Mouse (Mus musculus) bone marrow, adult 2 months (tissue): ENCODE results near the gene Map7. TPM values are rescaled to one million over a fixed set of nuclear protein-coding genes. Genes with fewer than 3 reads are reported as not detected.

Experiments used
- H3K27ac ChIP-seq: fragments of 200-500 bp; 2 replicates; pipeline ENCODE4 v1.5.1; 2012; ENCODE audit warnings: low read depth, mild to moderate bottlenecking, control low read depth, inconsistent platforms, low read length; ENCODE audit not compliant: control insufficient read depth, poor library complexity, insufficient read depth
- H3K4me1 ChIP-seq: fragments of 200-500 bp; 2 replicates; pipeline ENCODE4 v1.6.1; 2011; ENCODE audit warnings: low read length; ENCODE audit not compliant: control insufficient read depth, insufficient read depth
- H3K4me3 ChIP-seq: fragments of 200-500 bp; replicated peaks from 2 replicates; pipeline ENCODE3; 2011; ENCODE audit warnings: mild to moderate bottlenecking, low read depth, low read length, control low read depth; ENCODE audit not compliant: control insufficient read depth
- CTCF ChIP-seq: fragments of 200-500 bp; IDR thresholded peaks from 2 replicates; pipeline ENCODE4 v1.5.1; 2011; ENCODE audit warnings: low read length, control low read depth; ENCODE audit not compliant: control insufficient read depth, insufficient read depth
- POLR2A ChIP-seq: fragments of 200-500 bp; IDR thresholded peaks from 2 replicates; pipeline ENCODE4 v1.6.1; 2011; ENCODE audit warnings: low read depth, mild to moderate bottlenecking, control low read depth, low read length, borderline replicate concordance; ENCODE audit not compliant: control insufficient read depth
- WGBS: fragments of 180-500 bp; shearing (Covaris S2); methylation state at CpG from one replicate; pipeline ENCODE4 v1.1.7; 2018; 5-methylcytosine and 5-hydroxymethylcytosine counted together
- polyA plus RNA-seq: library from polyadenylated mRNA; stranded (reverse); fragments of >200 nt; gene quantifications from 2 replicates; pipeline ENCODE4 v1.2.4, GENCODE M21; 2011; ENCODE audit warnings: low replicate concordance; ENCODE audit not compliant: missing spikeins, insufficient read depth, insufficient read length

Map7 gene
- polyA plus RNA-seq, 1 experiment, result 17.3 TPM

DNA sequence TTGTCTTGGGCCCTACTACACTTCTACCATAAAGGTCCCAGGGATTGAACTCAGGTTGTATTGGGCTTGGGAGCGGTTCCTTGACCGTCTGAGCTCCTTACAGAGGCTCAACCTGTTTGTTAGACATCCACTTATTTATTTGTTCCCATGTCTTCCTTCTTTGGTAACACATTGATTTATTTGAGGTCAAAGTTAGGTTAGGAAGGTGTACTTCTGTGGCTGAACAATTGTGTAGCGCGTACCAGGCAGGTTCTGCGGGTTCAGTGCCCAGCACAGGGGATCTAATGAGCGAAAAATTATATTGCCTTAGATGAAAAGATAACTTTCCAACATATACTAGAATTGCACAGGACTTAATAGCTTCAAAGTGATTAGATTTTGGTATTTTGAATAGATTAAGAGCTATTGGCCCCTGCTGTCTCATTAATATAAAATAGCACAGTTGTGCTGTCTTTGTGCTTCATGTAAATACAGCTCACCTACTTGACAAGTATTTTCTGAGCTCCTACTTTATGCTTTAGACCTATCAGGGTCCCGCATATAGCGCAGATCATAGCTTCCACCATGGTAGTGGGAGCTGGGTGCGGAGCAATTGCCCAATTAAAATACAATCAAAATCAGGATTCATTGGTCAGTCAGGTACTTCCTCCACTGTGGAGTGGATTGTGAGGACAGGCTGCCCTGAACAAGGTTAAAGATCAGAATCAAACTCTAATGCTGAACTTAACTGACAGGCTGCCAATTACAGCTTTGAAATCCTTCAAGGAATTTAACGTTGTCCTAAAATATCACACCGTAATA, 162.9 kb downstream of the Map7 start:
- WGBS, result 47% methylated on average over 11 of the region's 11 CpGs
- TF ChIP-seq CTCF (no peak), POLR2A (no peak)
- peak overlapping the region; percentile 80 for H3K4me3 ChIP-seq
- no peaks in the 10 kb centered on the region; the same call in 1 of the 2 replicates for H3K4me1 ChIP-seq
- H3K27ac ChIP-seq, result peak overlapping the region; percentile 99; the same call in 1 of the 2 replicates

DNA sequence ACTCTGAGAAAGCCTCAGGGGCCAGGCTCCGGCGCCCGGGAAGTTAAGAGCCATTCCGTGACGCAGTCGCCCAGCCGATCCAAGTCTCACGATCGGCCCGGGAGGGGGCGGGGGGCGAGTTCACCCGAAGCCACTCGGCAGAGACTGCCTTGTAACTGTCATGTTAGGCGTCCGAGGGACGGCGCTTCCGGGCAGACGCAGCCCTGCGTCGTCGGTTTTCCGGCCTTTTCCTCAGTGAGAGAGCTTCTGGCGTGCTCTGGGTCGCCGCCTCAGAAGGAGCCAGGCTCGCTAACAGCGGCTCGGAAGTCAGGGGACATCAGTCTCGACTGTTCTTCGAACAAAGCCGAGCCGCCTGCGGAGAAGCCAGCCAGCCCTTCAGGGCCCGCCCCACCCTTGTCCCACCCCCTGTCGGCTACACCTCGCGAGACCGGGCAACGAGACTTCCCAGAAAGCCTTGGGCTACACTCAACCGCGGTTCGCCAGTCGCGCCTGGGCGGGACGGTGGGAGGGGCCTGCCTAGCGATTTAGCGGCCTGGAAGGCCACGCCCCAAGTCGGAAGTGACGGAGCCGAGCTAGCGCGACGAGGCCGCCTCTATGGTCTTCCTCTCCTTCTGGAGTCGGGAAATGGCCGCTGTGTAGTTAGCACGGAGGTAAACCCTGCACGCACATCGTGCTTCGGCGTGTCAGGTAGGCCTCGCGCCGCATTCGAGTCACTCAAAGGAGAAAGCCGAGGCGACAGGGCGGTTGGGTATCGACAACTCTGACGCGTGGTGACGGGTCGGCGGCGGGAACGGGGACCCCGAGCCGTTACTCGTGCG, 163.9 kb downstream of the Map7 start, which contains the start of gene Bclaf1:
Bclaf1 (plus strand) TSS at position 552 of the 818 bp plus-strand sequence.
- peak within 1 kb of the TSS; percentile 94 for H3K4me3 ChIP-seq
- TF ChIP-seq CTCF (peak; percentile 4; the same call in 1 of the 2 replicates), POLR2A (peak; percentile 92)
- peak within 1 kb of the TSS; percentile 99 for H3K27ac ChIP-seq
- under 1% methylated on average over 84 of the region's 84 CpGs for whole genome bisulfite sequencing
- no peaks in the 10 kb centered on the region; the same call in 1 of the 2 replicates for H3K4me1 ChIP-seq

DNA sequence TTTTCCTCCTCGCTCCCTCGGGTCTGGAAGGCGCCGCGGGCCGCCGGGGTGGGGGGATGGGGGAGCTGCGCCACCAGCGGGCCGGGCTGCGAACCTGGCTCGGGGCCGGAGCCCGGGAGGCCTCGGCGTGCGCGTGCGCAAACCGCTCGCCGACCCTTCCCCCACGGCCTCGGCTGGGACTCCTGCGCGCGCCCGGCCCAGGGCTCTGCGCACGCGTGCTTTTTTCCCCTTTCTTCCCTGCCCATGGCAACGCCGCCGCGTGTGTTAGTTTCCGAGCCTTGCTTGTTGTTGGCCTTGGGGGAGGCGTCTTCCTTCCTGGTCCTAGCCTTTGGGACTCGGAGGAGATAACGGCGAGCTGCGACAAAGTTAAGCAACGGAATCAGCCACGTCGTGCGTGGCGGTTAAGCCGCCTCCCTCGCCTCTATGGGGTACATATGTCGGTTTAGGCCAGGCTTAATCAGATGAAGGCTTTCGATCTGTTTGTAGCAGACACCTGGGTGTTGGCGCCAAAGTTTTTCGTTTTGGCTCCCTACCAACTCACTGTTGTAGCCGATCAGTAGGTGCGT, 164.5 kb downstream of the Map7 start:
- Histone ChIP-seq H3K4me1 (no peaks in the 10 kb centered on the region; the same call in 1 of the 2 replicates), H3K27ac (peak overlapping the region; percentile 98), H3K4me3 (peak overlapping the region; percentile 94)
- TF ChIP-seq CTCF, result no peak
- WGBS, result under 1% methylated on average over 53 of the region's 54 CpGs

DNA sequence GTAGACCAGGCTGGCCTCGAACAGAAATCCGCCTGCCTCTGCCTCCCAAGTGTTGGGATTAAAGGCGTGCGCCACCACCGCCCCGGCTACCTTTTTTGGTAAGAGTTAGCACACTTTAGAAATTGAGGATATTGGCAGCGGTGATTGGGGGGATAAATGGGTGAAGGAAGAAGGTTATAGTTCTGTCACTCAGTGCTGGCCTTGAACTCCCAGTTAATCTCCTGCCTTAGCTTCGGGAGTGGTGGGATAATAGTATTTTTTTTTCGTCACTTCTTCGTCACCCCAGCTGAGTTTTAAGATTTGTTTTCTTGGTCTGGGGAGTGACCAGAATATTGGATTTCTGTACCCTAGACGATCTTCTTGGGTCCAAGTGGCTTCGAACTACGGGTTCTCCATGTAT, 165.2 kb downstream of the Map7 start:
- Histone ChIP-seq H3K27ac (peak overlapping the region; percentile 36; the same call in 1 of the 2 replicates), H3K4me3 (peak overlapping the region; percentile 62), H3K4me1 (no peaks in the 10 kb centered on the region; the same call in 1 of the 2 replicates)
- 29% methylated on average over 13 of the region's 13 CpGs for WGBS
- TF ChIP-seq CTCF (no peak), POLR2A (no peak)

DNA sequence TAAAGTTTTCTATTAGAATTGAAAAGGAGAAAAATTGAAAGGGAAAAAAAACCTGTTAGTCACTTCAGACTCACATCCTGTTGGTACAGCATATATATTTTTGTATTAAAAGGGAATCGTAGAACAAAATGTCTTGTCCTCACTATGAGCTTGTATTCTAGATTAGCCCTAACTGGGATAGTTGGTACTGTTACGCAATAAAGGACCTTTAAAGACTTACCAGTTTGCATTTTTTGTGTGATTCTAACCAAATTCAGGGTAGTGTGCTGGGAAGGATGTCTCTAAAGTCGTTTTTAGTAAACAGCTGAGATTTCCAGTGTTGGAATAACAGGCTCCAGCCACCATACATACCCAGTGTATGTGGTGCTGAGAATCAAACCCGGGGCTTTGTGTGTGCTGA, 165.7 kb downstream of the Map7 start:
- 33% methylated on average over 4 of the region's 4 CpGs for WGBS

DNA sequence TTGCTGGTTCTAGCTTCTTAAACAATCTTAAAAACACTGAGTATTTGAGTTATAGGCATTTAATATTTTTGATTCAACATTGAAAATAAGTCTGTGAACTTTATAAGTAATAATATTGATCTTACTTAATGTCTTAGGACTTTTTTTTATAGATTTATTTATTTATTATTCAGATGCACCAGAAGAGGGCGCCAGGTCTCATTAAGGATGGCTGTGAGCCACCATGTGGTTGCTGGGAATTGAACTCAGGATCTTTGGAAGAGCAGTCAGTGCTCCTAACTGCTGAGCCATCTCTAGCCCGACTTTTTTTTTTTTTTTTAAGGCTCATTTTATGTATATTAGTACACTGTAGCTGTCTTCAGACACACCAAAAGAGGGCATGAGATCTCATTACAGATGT, 166.5 kb downstream of the Map7 start:
- H3K4me1 ChIP-seq, result no peaks in the 10 kb centered on the region; the same call in 1 of the 2 replicates
- TF ChIP-seq CTCF (0 out of 2 replicates have a peak, but pooled peaks have one; percentile 9), POLR2A (no peak)
- WGBS, result 22% methylated on average over 2 of the region's 2 CpGs
- no peak overlapping the region for H3K4me3 ChIP-seq
- H3K27ac ChIP-seq, result no peak overlapping the region

More for the DNA sequence above, 165.7 kb downstream of the Map7 start:
- peak overlapping the region; percentile 15 for H3K4me3 ChIP-seq
- TF ChIP-seq CTCF (no peak), POLR2A (no peak)
- no peak overlapping the region for H3K27ac ChIP-seq
- H3K4me1 ChIP-seq, result no peaks in the 10 kb centered on the region; the same call in 1 of the 2 replicates

DNA sequence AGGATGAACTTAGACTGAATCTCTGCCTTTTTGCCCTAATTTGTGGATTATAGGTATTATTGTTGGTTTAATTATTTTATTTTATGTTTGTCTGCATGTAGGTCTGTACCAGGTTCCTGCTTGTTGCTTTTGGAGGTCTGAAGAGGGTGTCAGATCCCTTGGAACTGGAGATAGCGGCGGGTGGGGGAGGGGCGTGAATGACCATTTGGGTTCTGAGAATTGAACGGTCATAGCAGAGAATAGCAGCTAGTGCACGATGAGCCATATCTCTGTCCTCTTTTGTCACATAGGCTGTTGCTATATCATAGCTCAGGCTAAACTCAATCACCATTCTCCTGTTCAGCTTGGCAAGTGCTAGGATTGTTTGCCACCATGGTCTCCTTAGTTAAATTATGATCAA, 169.2 kb downstream of the Map7 start:
- Histone ChIP-seq H3K4me1 (no peaks in the 10 kb centered on the region), H3K4me3 (no peak overlapping the region), H3K27ac (no peak overlapping the region)
- WGBS, result 70% methylated on average over 5 of the region's 5 CpGs
- TF ChIP-seq CTCF (no peak), POLR2A (no peak)

DNA sequence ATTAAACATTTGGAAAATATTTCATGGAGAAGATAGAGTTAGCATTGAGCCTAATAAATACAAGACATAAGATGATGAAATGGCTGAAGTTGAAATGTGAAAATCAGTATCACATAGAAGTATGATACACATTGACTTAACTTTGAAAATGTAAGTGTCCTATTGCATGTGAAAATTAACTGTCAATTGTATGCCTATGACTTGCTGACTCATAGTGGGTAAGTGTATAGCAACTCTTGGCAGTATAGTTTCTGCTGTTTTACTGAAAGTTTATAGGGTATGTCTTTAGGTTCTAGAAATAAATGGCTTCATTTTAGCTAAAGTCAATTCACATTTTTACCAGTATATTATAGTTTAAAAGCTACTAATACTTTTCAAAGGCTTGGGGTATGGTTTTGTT, 178.0 kb downstream of the Map7 start:
- Histone ChIP-seq H3K4me1 (no peaks in the 10 kb centered on the region), H3K27ac (no peak overlapping the region), H3K4me3 (no peak overlapping the region)
- TF ChIP-seq CTCF (no peak), POLR2A (no peak)

Other genes starting within 250 kb of the Map7 start
- gene Pex7, start 240.8 kb upstream of the Map7 start, polyA plus RNA-seq, result 8.6 and 19.1 TPM in 2 replicates
- gene Map3k5, start 214.0 kb upstream of the Map7 start, polyA plus RNA-seq, result 11.2 and 27.0 TPM in 2 replicates
- gene Bclaf1, start 164.0 kb downstream of the Map7 start, polyA plus RNA-seq, result 153 and 239 TPM in 2 replicates
- gene Mtfr2, start 199.3 kb downstream of the Map7 start, polyA plus RNA-seq, result 17.4 TPM in 2 replicates